Mouse (Mus musculus) lung, postnatal 10 days (tissue): Measurements from ENCODE around the gene Lrpprc.

Experiments used
- DNase-seq: peaks from one replicate; pipeline ENCODE4 v3.0.0; 2021

The Lrpprc gene

DNA sequence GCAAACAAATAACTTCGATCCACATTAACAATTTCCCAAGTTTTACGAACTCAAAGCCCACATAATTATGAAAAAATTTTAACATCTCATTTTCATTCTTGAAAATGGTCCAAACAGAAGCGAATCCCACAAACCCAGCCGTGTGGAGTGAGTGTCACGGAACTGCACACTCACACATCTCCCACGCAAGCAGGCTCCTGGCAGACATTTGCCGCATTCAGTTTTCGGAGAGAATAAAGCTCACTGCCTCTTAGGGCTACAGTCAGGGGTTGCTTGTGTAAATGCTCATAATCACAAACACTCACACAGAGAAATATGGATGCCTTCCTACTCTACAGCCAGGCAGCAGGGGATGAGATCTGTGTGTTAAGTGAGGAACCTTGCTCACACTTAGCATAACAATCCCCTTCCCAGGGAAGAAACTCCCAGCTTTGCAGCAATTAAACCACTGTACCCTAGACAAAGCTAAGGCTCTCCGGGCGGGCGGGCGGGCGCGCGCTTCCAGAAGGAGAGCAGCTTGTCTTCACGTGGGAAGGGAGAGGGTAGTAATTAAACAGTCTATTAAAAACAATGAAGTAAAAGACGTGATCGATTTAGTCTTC, 76.9 kb downstream of the Lrpprc start:
- DNase-seq, result no peak

DNA sequence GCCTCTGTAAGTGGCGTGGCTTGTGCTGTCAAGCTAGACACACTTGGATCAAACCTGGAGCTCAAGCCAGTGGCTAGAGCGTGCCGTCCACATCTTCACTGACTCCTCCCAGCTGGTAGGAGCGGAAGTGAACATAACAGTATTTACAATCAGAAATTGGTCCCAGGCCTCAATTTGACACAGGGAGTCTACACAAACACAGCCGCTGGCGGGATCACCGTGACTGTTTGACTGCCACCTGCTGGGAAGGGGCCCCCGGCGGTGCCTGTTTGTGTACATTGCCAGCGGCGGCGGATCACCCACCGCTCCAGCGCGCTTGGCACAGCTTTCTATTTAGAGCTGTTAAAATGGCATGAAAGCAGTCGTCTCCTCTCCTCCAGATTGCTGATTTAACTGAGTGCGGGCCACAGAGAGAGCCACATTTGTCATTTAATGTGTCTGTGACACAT, 81.2 kb downstream of the Lrpprc start:
- peak; percentile 55 for DNase-seq

DNA sequence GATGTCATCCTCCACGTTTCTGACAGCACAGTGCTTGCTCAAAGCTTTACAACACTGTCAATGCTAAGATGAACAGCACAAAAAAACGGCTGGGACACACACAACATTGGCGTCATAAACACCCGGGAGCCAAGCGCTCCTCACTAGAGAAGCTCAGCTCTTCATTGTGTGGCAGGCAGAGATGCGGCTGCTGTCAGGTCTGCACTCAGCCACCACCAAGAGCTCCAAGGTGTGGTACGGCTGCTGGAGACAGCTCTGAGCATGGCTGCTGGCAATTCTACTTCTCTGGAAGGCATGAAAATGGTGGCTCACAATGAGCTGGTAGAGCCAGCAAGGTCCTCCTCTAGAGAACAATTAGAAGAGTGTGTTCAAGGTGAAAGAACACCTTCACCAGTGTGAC, 81.8 kb downstream of the Lrpprc start:
- DNase-seq, result no peak

DNA sequence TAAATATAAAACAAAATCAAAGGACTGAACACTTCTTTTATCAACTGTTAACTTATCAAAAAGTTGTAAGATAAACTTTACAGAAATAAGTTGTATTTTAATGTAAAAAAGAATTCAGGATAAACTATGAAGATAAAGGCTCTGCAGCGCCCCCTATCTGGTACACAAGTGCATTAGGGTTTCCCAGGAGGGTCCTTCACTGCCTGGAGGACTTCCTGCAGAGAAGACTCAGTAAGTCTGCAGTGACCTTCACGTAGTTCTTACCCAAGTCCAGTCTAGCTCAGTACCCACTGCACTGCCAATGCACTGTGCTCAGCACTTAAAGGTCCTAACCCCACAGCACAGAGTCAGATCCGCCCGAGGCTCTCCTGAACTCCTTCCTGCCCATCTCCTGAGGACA, 83.2 kb downstream of the Lrpprc start:
- DNase-seq, result no peak

- peak; percentile 68 for DNase-seq
Observed at GRCm38 (mm10) chr17:84698727-84699126, 91.9 kb downstream of the Lrpprc start.

GRCm38 (mm10) chr17:84696537-84696936, 94.1 kb downstream of the Lrpprc start:
- no peak for DNase-seq

- no peak for DNase-seq
Observed at GRCm38 (mm10) chr17:84693741-84694140, 96.8 kb downstream of the Lrpprc start.

DNA sequence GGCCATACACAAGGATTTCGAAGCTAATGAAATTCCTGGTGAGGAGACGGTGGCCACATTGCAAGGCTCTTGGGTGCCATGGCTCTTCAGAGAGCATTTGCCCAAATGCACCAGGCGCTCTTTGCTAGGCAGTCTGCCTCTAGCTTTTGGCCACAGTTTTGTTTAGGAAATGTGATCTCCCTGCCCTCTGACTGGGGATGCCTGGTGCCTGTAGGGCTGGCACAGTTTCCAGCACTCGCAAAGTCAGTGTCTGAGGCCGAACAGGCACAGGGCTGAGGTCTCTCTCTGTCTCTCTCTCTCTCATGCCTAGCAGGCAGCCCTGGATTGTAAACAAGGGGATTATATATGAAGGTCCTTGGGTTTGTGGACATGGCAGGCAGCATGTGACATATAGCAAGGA, 100.5 kb downstream of the Lrpprc start:
- no peak for DNase-seq

GRCm38 (mm10) chr17:84689316-84689715, 101.3 kb downstream of the Lrpprc start:
- DNase-seq, result no peak

DNA sequence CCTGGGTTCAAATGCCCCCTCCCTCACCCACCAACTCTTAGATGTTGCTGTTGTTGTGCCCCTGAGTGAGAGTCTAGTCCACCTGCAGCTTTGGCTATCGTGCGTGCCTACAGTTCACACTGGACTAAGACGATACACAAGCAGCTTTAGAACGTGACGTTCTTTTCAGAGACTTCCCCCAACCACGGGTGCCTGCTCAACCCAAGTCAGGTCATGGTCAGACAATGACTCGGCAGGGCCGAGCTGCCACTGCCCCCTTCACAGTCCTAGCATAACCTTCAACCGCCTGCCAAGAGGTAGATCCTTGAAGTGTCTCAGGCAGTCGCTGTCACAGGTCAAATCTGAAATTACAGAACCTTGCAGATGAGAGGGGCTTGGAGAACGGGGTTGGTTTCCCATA, 101.8 kb downstream of the Lrpprc start:
- no peak for DNase-seq

- DNase-seq, result no peak
Observed at GRCm38 (mm10) chr17:84687994-84688393, 102.6 kb downstream of the Lrpprc start.

GRCm38 (mm10) chr17:84685286-84685685, 105.3 kb downstream of the Lrpprc start:
- no peak for DNase-seq

DNA sequence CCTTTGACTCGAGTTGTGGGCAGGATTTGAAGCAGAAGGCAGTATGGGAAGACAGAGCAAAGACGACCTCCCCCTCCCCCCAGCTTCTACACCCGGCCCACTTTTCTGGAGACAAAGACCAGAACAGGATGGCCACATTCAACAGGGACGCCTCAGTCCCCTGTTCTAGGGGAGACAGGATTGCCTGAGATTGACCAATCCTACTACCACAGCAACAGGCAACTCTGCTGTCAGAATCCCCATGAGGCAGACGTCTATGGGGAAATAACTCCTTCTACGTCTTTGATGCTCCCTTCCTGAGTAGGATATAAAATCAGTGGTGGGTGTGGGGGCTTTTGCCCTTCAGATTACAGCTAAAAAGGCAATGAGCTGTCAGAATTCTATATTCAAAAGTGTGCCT, 106.3 kb downstream of the Lrpprc start:
- DNase-seq, result no peak

GRCm38 (mm10) chr17:84682734-84683717, 107.6 kb downstream of the Lrpprc start, which contains the start of gene Abcg5:
TSS of gene Abcg5 (minus strand) at chr17:84683011.
- DNase-seq, result no peak

- DNase-seq, result no peak
Observed at GRCm38 (mm10) chr17:84681670-84682069, 108.9 kb downstream of the Lrpprc start.

GRCm38 (mm10) chr17:84677595-84677994, 113.0 kb downstream of the Lrpprc start:
- DNase-seq, result no peak

GRCm38 (mm10) chr17:84675951-84676366, 114.6 kb downstream of the Lrpprc start, which contains the start of gene Abcg8:
TSS of gene Abcg8 (plus strand) at chr17:84676302.
- peak; percentile 57 for DNase-seq

DNA sequence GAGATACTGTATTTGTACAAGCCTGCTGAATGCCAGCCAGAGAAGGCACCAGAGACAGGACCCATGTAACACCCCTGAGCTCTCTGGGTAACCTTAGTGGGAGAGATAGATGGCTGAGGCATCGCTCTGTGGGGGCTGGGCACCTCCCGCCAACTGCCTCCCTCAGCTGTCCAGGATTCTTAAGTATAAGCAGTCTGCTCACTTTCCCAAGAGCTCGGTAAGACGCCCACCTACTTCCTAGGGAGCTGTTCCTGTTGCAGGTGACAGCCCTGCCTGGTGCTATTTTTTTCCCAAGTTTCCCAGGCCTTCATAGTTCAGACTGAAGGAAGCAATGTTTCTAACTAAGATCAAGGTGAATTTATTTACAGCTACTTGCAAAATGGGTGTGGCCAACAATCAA, 115.4 kb downstream of the Lrpprc start:
- DNase-seq, result no peak

DNA sequence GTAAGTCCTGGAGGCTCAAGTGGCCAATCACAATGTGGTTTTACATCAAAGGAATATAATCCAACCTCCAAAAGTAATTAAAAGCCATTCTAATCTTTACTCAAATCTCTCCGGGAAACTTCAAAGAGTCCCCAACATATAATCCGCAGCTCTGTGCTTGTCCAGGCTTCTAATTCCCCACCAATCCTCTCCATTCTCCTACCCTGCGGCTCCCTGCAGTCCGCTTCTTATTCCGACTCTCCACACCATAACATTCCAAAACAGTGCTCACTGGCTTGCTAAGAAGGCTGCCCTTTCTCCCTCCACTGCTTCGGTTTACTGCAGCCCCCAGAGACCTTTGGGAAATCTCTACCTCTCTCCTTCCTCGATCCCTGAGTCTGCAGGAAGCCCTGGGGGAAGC, 116.5 kb downstream of the Lrpprc start:
- no peak for DNase-seq

DNA sequence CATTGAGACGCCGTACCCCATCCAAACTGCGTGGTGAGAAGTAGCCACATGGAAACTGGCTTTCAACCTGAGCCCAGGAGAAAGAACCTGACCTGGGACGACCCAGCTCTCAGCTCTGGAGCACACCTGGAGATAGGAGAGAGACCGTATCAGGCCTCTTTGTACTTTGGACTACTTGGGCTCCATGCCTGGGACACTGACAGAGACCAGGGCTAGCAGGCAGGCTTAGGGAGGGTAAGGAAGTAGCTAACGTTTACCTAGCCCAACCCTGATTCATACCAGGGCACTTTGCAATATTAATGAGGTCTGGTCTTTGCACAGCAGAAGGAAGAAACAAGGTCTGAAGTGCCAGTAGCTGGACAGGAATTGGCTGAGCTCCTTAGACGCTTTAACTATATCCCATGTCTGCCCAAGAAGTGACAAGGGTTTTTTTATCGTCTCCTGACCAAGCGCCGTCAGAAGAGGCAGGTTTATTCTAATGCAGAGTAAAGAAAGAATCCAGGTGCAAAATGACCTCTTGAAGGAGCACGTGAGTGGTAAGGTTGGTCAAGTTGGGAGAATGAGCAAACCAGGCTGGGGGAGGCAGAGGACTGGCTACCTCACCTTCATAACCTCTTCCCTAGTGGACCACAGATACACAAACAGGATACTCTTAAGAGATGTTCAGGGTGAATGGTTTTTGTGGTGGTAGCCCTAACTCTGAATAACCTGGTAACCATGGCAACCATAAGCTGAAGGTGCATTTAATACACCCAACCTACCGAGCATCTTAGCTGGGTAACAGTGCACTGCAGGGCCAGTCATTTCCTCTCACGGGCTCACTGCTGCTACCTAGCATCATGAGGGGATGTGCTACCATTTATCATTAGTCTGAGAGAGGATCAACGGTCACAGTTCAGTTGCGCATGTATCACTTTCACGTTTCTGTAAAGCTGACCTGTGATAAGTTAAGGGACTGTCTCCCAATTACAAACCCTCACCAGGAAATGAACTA, 117.9 kb downstream of the Lrpprc start:
- peak; percentile 19 for DNase-seq

DNA sequence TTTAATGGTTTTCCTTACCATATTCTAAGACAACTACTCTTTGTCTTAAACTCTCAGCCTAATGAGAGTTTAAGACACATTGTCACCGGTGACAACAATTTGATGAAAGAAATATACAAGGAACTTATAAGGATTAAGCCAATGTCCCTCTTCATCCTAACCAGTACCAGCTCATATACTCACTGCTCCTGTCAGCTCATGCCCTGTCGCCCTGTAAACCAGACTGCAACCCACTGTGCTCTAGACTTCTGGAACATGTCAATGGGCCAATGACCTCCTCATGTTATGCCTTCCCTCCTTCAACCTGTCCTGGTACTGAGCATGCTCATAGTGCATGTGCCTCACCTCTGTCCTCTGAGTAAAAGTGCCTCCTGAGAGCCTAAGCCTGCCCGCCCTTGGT, 122.7 kb downstream of the Lrpprc start:
- DNase-seq, result no peak

- no peak for DNase-seq
Observed at GRCm38 (mm10) chr17:84665691-84666090, 124.9 kb downstream of the Lrpprc start.

- DNase-seq, result no peak
Observed at GRCm38 (mm10) chr17:84665053-84665452, 125.5 kb downstream of the Lrpprc start.
